Mouse (Mus musculus) kidney, adult 9 months (tissue): ENCODE results near the gene Usf1.

ENCODE experiments used
- DNase-seq: peaks from one replicate; pipeline ENCODE4 v3.0.0; 2022

Usf1 gene

DNA sequence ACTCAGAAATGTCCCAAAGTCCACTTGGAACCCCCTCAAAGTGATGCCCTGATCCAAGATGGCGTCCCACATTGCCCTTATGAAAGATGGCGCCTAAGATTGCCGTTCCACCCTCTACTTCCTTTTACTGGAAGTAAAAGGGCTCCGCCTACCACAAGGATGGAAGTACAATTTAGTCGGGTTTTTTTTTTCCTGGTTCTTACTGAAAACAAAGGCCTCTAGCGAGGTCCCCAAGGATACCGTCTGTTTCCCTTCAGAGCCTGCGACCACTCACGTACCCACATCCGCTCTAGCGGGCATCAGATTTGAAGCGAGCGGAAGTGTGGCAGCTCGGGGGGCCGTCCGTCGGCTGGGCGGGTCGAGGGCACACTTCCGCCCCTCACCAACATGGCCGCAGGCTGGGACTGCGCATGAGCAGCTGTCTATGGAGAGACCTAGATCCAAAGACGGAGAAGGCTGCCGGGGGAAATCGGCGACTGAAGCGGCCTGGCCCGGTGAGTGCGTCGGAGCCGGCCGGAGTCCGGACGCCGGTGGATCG is at the start of gene Usf1:
Gene Usf1, plus strand, starts transcription at position 367 of the 538 bp plus-strand sequence.
- DNase-seq = peak; percentile 96

GRCm38 (mm10) chr1:171365934-171366333 is 45.2 kb upstream of the Usf1 start:
- DNase-seq = no peak

DNA sequence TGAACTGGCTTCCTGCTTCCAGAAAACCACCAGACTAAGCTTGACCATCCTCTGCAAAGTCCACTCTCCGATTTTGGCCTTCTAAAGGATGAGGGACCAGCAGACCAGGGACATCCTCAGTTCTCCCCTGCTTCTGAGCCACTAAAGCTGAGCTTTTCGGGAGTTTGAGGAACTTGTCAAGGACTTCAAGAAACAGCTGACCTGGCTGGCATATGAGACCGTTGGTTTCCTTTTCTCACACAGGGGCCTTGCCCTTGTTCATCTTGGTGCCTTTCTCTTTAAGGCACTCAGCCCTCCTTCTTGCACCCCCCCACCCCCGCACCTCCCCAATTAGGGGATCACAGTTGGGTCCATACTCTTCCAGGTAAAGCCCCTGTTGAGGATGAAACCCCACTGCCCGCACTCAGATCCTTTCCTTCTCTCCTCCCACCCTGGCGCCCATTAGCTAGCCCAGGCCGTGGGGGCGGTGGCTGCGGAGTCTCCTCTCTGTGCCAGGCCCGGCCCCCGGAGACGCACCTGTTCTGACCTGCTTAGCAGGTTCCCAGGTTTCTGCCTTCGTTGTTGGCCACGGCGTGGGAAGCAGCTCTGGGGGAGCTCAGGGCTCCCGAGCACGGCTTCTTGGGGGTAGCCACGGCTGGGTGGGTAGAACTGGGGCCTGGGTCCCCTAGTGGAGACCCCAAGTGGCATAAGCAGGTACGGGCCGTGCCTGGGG is 41.1 kb upstream of the Usf1 start, which contains the start of gene Nectin4:
Gene Nectin4, plus strand, starts transcription at position 255 of the 712 bp plus-strand sequence.
- DNase-seq = peak; percentile 43

GRCm38 (mm10) chr1:171372880-171373279 is 38.2 kb upstream of the Usf1 start:
- DNase-seq = no peak

GRCm38 (mm10) chr1:171373946-171374345 is 37.2 kb upstream of the Usf1 start:
- DNase-seq = no peak

DNA sequence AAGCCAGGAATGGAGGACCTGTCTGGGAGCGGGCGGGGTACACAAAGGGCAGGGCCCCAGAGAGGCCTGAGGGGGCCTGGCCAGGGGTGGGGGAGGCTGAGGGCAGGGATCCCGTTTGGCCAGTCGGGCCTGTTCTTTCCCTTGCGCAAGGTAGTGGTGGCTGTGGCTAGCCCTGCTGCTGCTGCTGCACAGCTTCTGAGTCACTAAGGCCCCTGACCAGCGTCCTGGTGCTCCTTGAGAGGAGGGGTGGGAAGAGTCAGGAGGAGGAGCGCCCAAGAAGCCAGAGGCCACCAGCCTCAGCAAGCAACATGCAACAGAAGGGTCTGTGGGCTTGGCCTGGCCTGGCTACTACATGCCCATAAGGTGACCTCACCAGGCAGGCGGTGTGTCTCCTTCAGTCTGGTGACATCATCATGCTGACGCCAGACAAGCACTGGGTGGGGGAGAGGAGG is 35.4 kb upstream of the Usf1 start:
- no peak for DNase-seq

DNA sequence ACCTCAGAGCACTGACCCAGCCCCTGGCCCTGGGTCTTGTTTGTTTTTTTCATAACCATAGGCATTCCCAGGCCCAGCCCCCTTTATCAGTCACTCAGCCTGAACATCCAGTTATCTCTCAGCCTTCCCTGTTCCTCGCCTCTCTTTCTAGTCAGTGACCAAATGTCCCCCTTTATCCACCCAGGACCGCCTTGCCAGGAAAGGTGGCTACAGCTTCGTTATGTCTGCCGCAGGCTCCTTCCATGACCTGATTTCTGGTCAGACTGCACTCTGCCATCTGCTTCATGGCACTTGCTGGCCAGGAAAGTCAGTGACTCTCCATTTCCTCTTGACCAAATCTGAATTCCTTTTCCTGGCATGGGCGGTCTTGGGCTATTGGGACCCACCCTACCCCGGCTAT is 32.8 kb upstream of the Usf1 start:
- no peak for DNase-seq

- peak; percentile 79 for DNase-seq
Measured at GRCm38 (mm10) chr1:171379935-171380599, 31.0 kb upstream of the Usf1 start.

DNA sequence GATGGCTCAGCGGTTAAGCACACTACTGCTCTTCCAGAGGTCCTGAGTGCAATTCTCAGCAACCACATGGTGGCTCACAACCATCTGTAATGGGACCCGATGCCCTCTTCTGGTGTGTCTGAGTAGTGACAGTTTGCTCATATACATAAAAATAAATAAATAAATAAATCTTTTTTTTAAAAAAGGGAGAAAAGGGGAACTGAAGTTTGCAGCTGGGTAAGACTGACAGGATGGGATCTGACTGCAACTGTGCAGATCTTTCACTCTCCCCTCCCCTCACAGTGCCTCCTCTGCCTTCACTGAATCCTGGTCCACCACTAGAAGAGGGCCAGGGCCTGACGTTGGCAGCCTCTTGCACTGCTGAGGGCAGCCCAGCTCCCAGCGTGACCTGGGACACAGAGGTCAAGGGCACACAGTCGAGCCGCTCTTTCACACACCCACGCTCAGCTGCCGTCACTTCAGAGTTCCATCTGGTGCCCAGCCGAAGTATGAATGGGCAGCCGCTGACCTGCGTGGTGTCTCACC is 29.0 kb upstream of the Usf1 start:
- no peak for DNase-seq

GRCm38 (mm10) chr1:171384361-171384760 is 26.8 kb upstream of the Usf1 start:
- DNase-seq = no peak

DNA sequence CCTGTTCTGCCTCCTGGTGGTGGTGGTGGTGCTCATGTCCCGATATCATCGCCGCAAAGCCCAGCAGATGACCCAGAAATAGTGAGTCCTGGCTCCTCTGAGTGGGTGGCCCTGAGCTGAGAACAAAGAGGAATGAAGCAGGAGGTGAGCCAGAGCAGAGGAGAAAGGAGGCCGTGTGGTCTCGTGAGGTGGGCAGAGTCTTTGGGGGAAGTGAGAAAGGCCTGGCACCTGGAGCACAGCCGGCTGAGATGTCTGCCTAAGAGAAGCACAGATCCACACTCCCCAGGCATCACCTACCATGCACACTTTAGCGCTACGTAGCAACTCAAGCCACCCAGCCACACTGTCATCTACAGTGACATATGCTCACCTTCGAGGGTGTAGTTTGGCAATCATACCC is 25.9 kb upstream of the Usf1 start:
- DNase-seq = no peak

DNA sequence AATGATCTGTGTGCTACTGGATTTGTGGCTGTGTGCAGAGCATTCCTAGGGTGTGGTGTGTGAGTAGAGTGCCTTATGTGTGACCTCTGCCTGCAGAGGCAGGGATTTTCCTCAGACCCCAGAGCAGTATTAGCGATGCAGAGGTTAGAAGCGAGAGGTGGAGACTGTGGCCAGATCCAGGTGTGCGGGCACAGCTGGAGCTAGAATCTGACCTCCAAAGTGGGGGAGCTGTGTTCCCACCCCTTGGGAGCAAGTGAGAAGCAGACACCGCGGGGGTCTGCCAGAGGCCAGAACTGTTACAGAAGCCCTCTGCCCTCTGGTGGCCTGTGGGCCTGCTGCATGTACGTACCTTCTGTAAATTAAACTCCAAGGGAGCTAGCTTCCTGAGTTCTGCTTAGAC is 24.0 kb upstream of the Usf1 start:
- DNase-seq = no peak

- peak; percentile 46 for DNase-seq
Measured at GRCm38 (mm10) chr1:171388376-171389102, 22.6 kb upstream of the Usf1 start, which contains the start of gene Arhgap30. Gene Arhgap30 (plus strand): TSS chr1:171388954.

DNA sequence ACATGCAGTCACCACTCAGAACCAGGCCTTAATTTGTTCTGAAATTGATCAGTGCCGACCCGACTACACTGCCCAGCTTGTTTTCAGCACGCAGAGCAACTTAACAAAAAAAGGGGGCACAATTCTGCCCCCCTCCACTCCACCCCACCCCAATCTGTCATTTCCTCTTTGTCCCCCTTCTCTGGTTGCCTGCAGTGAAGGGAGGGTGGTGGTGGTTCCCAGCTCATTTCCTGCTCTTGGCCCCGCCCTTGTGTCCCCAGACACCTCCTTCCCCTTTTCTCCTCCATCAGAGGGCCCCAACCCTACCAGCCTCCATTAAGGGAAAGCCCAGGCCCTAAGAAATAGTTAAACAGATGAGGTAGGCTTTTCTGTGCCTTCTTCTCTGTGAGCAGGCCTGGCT is 21.0 kb upstream of the Usf1 start:
- DNase-seq = peak; percentile 22

DNA sequence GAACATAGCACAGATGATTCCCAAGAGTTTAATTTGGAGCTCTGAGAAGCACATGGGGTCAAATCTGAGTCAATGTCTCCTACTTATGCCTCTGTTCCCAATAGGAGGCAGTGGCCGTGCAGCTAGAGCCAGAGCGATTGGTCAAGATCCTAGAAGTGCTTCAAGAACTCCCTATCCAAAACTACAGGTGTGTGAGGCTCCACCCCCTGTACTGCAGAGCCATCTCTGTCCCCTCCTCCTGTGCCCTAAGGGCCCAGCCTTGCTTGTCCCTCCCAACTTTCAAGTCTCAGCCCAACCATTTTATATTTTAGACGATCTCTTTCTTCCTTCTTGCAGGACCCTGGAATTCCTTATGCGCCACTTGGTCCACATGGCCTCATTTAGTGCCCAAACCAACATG is 9.3 kb upstream of the Usf1 start:
- no peak for DNase-seq

DNA sequence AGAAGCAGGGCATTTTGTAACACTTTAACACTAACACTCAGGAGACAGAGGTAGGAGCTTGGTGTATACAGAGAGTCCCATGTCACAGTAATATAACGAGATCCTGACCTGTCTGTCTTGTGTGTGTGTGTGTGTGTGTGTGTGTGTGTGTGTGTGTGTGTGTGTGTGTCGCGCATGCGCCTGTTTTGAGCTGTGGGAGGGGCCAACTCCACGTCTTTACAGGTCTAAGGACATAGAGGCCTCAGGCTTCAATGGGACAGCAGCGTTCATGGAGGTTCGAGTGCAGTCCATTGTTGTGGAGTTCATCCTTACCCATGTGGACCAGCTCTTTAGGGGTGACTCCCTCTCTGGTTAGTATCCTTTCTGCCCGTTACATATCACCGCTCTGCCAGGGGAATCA is 8.1 kb upstream of the Usf1 start:
- DNase-seq = no peak

DNA sequence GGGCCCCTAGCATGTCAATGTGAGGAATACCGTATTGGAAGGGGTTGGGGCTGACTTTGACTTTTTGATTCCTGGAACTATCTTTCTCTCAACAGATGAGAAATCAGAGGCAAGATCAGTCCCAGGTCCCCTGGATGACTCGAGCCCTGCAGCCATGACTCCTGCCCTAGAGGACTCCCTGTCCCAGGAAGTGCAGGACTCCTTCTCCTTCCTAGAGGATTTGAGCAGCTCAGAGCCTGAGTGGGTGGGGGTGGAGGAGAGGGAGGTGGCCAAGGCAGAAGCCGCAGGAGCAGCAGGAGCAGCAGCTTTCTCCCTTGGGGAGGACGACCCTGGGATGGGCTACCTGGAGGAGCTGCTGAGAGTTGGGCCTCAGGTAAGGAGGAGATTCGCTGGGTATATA is 3.9 kb upstream of the Usf1 start:
- no peak for DNase-seq

GRCm38 (mm10) chr1:171410231-171410630 is 882 bp upstream of the Usf1 start:
- DNase-seq = no peak

GRCm38 (mm10) chr1:171411492-171411941 is 404 bp downstream of the Usf1 start:
- no peak for DNase-seq

DNA sequence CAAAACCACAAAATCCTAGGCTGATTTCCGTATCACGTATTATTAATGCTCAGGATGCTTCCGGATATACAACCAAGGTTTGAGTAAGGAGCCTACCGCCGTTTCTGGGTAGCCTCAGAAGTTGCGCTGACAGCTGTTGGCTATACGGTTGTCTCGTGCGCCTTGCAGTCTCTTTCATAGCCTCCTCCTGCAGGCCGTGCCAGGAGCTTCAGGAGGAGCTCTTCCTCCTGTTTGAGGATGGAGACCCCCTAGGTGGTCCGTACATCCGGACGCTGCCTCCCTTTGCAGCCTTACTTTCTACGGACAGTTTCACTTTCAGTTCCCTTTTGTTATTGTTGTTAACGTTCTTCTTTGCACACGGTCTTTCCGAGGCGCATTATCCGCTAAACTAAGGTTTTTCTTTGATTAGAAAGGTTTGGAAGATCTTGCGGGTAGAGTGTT is 908 bp downstream of the Usf1 start:
- peak; percentile 32 for DNase-seq

- DNase-seq = no peak
Measured at GRCm38 (mm10) chr1:171412446-171412845, 1.3 kb downstream of the Usf1 start.

- no peak for DNase-seq
Measured at GRCm38 (mm10) chr1:171413608-171414007, 2.5 kb downstream of the Usf1 start.

GRCm38 (mm10) chr1:171418660-171419059 is 7.5 kb downstream of the Usf1 start, which contains the start of gene Tstd1:
Gene Tstd1 (plus strand): TSS chr1:171418872.
- DNase-seq = peak; percentile 93
